Mouse (Mus musculus) kidney, postnatal 0 days (tissue): ENCODE measurements around the gene Ubac2. TPM values are rescaled to one million over a fixed set of nuclear protein-coding genes. Genes with fewer than 3 reads are reported as not detected.
A peak's percentile ranks its signal among the peaks of the same experiment; 100 is the strongest.

Source experiments
- ATAC-seq: fragments of 200-750 bp; cut with Nextera tagmentation; replicated peaks from 2 replicates; pipeline ENCODE4 v1.8.0; 2017; ENCODE audit warnings: low read depth, moderate number of reproducible peaks, moderate TSS enrichment, moderate library complexity; ENCODE audit not compliant: low FRiP score
- DNase-seq: peaks from one replicate; pipeline ENCODE4 v3.0.0-alpha.2; 2016; ENCODE audit warnings: low spot score
- H3K27ac ChIP-seq: fragments of 300-500 bp; sonication (generic); 2 replicates; pipeline ENCODE4 v1.5.1; 2014; ENCODE audit warnings: mild to moderate bottlenecking
- H3K27me3 ChIP-seq: fragments of 300-500 bp; sonication (generic); 2 replicates; pipeline ENCODE4 v1.6.1; 2014; ENCODE audit warnings: low read length, mixed read lengths; ENCODE audit not compliant: insufficient read depth
- H3K36me3 ChIP-seq: fragments of 300-500 bp; sonication (generic); 2 replicates; pipeline ENCODE4 v1.6.1; 2014; ENCODE audit warnings: low read length, mixed read lengths; ENCODE audit not compliant: insufficient read depth
- H3K4me1 ChIP-seq: fragments of 300-500 bp; sonication (generic); replicated peaks from 2 replicates; pipeline ENCODE4 v1.6.1; 2014; ENCODE audit warnings: antibody characterized with exemption, low read length, mixed read lengths; ENCODE audit not compliant: insufficient read depth
- H3K4me2 ChIP-seq: fragments of 300-500 bp; sonication (generic); 2 replicates; pipeline ENCODE4 v1.6.1; 2014; ENCODE audit warnings: mild to moderate bottlenecking, low read length, moderate library complexity, mixed read lengths
- H3K4me3 ChIP-seq: fragments of 300-500 bp; sonication (generic); replicated peaks from 2 replicates; pipeline ENCODE4 v1.5.1; 2014; ENCODE audit warnings: low read depth, low read length
- H3K9ac ChIP-seq: fragments of 300-500 bp; sonication (generic); 2 replicates; pipeline ENCODE4 v1.6.1; 2014; ENCODE audit warnings: low read depth, low read length
- H3K9me3 ChIP-seq: fragments of 300-500 bp; sonication (generic); replicated peaks from 2 replicates; pipeline ENCODE4 v1.6.1; 2016; ENCODE audit warnings: low read length, inconsistent platforms, mixed read lengths
- CTCF ChIP-seq: IDR thresholded peaks from 2 replicates; pipeline ENCODE4 v1.5.1; 2016; ENCODE audit warnings: antibody characterized with exemption, low read depth, mild to moderate bottlenecking, moderate library complexity
- WGBS: fragments of 180-500 bp; shearing (Covaris S2); extraction: QIAGEN DNeasy Blood & Tissue Kit; methylation state at CpG from one replicate; pipeline ENCODE4 v1.1.7; 2014; 5-methylcytosine and 5-hydroxymethylcytosine counted together
- polyA plus RNA-seq: library from polyadenylated mRNA; unstranded; fragments of >200 nt; fragmentation: Nextera tagmentation; extraction: Ambion mirVana; gene quantifications from 2 replicates; pipeline ENCODE4 v1.2.1, GENCODE M21; 2015

Gene Ubac2
- polyA plus RNA-seq, 1 experiment from 2014 or later = 70.2 TPM

DNA sequence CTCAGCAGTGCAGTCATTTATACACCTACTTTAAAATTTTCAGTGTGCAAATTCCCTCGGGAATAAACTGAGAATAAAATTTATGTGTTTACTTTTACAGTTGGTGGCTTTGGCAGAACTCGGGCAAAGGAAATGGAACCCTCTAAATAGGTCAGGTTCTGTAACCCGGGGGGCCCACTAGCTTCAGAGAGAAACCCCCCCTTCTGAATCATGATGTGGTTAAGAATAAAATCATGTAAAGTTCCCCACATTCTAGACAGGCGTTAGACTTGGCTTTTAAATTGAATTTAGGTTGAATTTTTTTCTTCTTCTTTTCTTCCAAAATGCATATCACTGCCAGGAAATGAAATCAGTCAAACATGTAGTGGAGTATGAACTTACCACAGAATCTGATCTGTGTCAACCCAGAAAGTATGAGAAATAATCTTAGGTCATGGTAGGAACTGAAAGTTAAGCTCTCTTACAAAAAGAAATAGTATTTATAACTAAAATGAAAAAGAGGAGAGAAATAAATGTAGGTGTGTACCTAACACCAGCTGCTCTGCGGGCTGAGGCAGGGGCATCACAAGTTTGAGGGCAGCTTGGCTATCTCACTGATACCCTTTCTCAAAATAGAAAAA lies 76.9 kb downstream of the Ubac2 start:
- H3K4me3 ChIP-seq = no peak overlapping the region
- H3K27me3 ChIP-seq = no peaks in the 10 kb centered on the region
- no peaks in the 10 kb centered on the region for H3K9me3 ChIP-seq
- no peak for TF ChIP-seq CTCF
- WGBS = 46% methylated on average over 5 of the region's 5 CpGs
- peaks cover 5% of the 10 kb centered on the region; the same call in 1 of the 2 replicates for H3K4me1 ChIP-seq
- no peaks in the 10 kb centered on the region for H3K36me3 ChIP-seq
- no peak overlapping the region for H3K27ac ChIP-seq
- ATAC-seq = no peak
- no peak for DNase-seq
- no peak overlapping the region for H3K9ac ChIP-seq
- H3K4me2 ChIP-seq = no peak overlapping the region

DNA sequence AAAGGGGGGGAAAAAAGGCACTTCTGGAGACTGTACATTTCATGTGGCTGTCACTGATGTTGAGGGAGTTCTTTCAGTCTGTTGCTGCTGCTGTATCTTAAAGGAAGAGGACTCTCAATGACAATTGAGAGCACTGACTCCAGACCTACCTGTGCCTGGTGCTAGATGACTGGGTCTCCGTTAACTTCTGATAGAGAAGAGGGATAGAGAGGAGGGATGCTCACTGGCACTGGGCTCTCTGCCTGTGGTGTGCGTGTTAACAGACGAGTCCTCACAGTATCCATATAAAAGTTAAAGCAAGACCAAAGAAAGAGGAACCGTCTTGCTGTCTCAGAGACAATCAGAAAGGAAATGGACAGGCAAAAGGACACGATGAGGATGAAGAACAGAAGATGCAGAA lies 77.9 kb downstream of the Ubac2 start:
- Histone ChIP-seq H3K9me3 (no peaks in the 10 kb centered on the region), H3K4me2 (no peak overlapping the region), H3K4me1 (peaks cover 9% of the 10 kb centered on the region; the same call in 1 of the 2 replicates), H3K4me3 (no peak overlapping the region), H3K27ac (no peak overlapping the region), H3K27me3 (no peaks in the 10 kb centered on the region), H3K36me3 (no peaks in the 10 kb centered on the region), H3K9ac (no peak overlapping the region)
- ATAC-seq = no peak
- DNase-seq = no peak
- 88% methylated on average over 5 of the region's 5 CpGs for WGBS
- TF ChIP-seq CTCF = no peak

DNA sequence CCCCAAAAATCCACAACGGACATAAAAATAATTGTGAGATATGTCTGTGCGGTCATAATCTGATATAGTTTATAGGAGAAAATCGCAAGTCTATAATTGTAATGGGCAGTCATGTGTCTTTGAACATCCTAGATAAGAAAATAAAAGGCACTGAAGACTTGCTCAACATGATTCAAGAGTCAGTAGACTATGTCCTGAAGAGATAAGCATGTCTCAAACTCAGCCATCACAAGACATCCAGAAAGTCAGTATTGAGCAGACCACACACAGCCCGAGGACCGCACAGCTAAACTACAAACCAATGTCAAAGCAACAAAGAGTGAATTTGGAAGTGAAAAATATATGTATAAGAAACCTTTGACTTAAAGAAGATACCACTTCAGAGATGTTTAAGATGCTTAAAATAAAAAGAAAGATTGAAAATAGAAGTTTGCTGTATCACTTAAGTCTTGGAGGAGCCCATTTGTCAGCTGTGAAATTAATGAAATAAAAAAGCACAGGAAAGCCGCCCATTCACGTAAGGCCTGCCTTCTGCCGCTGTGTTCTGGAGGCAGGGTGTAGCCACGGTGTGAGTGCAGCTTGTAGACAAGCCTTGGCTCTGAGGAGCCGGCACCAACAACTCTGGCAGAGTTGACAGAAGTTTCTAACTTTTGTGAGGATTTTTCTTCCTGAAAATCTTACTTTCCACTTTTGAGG lies 78.9 kb downstream of the Ubac2 start:
- H3K9me3 ChIP-seq = no peaks in the 10 kb centered on the region
- peaks cover 10% of the 10 kb centered on the region; the same call in 1 of the 2 replicates for H3K4me1 ChIP-seq
- no peak overlapping the region for H3K9ac ChIP-seq
- no peak overlapping the region for H3K27ac ChIP-seq
- H3K4me2 ChIP-seq = no peak overlapping the region
- no peak for DNase-seq
- WGBS = 93% methylated on average over 10 of the region's 10 CpGs
- no peak overlapping the region for H3K4me3 ChIP-seq
- no peaks in the 10 kb centered on the region for H3K36me3 ChIP-seq
- no peak for TF ChIP-seq CTCF
- no peak for ATAC-seq
- no peaks in the 10 kb centered on the region for H3K27me3 ChIP-seq

DNA sequence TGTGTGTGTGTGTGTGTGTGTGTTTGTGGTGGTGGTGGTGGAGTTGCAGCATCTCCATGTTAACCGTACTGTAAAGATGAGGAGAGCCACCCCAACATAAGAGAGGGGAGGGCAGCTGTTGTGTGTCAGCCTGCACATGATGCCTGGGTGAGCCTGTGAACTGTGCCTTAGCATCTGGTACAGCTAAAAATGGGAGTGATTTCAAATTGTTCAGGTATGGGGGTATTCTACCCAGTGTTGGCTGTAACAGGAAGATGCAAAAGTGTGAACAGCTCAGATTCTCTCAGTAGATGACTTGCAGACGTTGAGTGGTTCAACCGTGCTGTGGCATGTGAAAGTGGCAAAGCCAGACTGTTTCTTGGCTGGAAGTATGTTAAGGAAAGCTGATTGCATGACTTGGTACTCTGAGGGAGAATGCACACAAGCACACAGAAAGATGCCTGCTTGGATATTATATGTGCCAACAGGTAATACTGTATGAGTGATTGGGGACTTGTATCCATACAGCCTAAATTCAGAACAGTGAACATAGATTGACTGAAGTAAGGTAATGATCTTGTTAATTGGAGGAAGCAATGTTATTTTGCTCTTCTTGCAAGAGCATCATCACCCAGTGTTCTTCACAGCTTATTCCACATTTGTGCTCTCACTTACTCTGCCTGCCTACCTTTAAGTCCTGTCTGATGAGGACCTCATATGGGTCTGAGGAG lies 79.8 kb downstream of the Ubac2 start:
- no peak for ATAC-seq
- no peaks in the 10 kb centered on the region for H3K27me3 ChIP-seq
- DNase-seq = no peak
- H3K27ac ChIP-seq = no peak overlapping the region
- WGBS = 91% methylated on average over 3 of the region's 3 CpGs
- no peak overlapping the region for H3K4me3 ChIP-seq
- H3K9me3 ChIP-seq = no peaks in the 10 kb centered on the region
- peaks cover 15% of the 10 kb centered on the region for H3K4me1 ChIP-seq
- no peak overlapping the region for H3K9ac ChIP-seq
- H3K36me3 ChIP-seq = no peaks in the 10 kb centered on the region
- no peak overlapping the region for H3K4me2 ChIP-seq
- TF ChIP-seq CTCF = no peak

DNA sequence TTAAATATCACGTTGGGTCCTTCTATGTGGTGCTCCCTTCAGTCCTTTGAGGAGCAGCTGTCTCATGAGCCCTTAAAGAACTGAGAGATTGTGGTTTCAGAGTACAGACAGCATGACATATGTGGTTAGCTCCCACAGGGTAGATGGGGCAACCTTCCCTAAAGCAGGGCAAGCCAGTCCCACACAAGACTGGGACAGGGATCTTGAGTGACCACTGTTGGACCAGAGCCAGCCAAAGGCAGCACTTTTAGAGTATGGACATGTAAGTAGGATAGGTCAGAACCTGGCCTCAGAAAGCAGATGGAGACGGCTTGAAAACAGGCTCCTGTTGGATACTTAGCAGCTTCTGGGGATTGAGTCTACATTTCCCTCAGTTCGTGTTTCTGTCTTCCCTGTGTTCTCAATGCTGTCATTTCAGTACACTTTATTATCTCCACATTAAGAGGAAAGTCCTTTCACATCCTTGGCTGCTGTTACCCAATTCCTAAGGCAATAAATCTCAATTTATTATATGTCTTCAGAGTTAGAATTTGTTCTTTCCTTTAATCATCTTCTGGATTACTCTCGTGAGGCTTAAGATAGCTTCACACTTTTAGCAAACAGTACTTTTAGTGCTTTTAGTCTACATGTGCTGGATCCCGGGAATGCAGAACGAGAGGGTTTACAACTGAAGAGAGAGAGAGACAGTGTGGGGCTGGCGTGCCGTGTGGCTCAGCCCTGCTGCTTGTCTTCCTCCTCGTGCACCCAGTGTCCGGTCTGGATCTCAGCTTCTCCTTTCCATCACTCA lies 80.5 kb downstream of the Ubac2 start:
- Histone ChIP-seq H3K4me2 (no peak overlapping the region), H3K4me3 (no peak overlapping the region), H3K27ac (no peak overlapping the region), H3K9ac (no peak overlapping the region), H3K9me3 (no peaks in the 10 kb centered on the region), H3K27me3 (no peaks in the 10 kb centered on the region), H3K4me1 (peaks cover 23% of the 10 kb centered on the region), H3K36me3 (no peaks in the 10 kb centered on the region)
- 27% methylated on average over 10 of the region's 10 CpGs for WGBS
- ATAC-seq = 0 out of 2 replicates have a peak, but pooled peaks have one; percentile 22
- peak; percentile 72 for DNase-seq
- no peak for TF ChIP-seq CTCF

DNA sequence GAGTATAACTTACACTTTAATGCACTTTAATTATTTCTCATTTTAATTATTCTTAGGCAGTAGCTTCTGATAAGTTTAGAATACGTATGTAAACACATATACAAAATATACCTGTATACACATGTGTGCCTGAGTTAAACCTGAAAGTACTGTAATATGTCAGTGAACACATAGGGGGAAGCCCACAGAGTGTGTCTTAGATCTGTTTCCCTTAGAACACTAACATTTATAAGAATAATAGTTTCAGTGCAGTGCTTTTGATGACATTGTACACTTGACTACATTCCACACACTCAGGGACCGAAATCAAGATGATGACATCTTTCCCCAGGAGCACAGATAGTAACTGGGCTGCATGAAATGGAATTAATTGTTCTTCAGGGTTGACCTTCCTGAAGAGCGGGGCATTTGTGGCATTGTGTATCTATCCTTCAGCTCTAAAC lies 81.1 kb downstream of the Ubac2 start:
- no peak overlapping the region for H3K4me3 ChIP-seq
- H3K27me3 ChIP-seq = no peaks in the 10 kb centered on the region
- H3K9ac ChIP-seq = no peak overlapping the region
- no peak overlapping the region for H3K27ac ChIP-seq
- H3K36me3 ChIP-seq = no peaks in the 10 kb centered on the region
- peaks cover 25% of the 10 kb centered on the region for H3K4me1 ChIP-seq
- no peak for DNase-seq
- H3K9me3 ChIP-seq = no peaks in the 10 kb centered on the region
- TF ChIP-seq CTCF = no peak
- WGBS = 84% methylated on average over 3 of the region's 3 CpGs
- no peak overlapping the region for H3K4me2 ChIP-seq
- no peak for ATAC-seq
